Mouse (Mus musculus) layer of hippocampus, adult 8-10 months (tissue): ENCODE measurements around the gene Dis3l2. TPM values are rescaled to one million over a fixed set of nuclear protein-coding genes. Genes with fewer than 3 reads are reported as not detected.

Source experiments
- DNase-seq, 2 experiments: peaks; one replicate each; pipeline ENCODE4 v3.0.0; 2022; ENCODE audit warnings: low spot score in 2 of 2
- total RNA-seq, 4 experiments: library from RNA; stranded (reverse); gene quantifications; 2 replicates each; pipeline ENCODE4 v1.2.4; 2022

Dis3l2 gene
- total RNA-seq, 4 experiments from 2014 or later: 25.6 to 31.1 (median 27.2) TPM

DNA sequence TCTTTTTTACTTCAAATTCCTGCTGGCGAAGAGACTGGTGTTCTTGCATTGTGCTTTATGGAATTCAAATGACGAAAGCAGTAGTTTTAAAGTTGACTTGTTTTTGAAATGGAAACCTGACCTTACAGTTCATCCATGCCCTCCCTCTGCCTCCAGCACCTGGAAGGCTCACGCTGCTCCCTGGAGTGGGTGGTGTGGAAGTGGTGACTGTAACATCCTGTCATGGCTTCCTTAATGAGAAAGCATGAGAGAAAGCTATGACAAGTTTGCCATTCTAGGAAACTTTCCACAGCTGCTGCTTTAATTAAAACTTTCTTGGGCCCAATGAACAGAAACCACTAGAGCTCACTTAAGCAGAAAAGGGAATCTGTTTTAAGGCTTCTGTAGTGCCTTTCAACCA lies 210.3 kb downstream of the Dis3l2 start:
- no peak for DNase-seq

DNA sequence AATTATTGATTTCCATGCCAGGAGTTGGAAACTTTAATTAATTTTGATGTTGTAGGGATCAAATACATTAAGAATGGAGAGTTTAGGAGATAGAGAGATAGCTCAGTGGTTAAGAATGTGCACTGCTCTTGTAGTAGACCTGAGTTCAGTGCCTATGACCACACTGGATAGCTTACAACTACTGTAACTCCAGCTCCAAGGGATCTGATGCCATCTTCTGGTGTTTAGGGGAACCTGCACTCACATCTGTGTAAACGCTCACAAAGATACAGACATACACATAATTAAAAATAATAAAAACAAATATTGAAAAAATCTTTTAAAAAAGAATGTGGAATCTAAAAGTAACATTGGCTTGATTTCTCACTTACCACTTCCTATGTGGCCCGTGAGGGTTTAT lies 211.1 kb downstream of the Dis3l2 start:
- DNase-seq: no peak

DNA sequence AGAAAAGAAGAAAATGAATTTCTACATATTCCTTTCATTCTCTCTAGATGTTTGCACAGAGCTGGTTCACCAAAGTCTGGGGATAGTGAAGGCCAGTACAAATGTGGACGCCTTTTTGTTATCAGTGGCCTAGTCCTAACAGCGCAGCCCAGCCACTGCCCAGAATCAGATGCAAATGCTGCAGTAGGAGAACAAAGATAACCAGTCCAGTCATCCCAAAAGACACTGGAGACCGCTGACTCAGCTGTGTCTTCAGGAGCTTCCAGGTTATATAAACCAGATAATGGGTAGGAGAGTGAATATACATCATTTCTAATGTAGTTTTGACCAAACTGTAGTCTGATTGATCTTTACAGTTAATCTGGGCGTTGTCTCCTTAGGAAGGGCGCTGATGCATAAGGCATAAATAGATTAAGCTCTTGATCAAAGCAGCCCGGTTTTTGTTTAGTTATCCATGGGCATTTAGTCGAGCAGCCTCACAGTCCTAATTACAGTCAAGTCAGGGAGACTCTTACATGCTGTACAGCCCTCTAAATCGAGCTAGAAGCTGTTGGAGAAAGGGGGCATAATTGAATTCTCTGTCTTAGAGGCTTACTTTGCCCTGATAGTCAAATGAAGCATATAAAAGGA lies 212.9 kb downstream of the Dis3l2 start:
- DNase-seq: no peak

DNA sequence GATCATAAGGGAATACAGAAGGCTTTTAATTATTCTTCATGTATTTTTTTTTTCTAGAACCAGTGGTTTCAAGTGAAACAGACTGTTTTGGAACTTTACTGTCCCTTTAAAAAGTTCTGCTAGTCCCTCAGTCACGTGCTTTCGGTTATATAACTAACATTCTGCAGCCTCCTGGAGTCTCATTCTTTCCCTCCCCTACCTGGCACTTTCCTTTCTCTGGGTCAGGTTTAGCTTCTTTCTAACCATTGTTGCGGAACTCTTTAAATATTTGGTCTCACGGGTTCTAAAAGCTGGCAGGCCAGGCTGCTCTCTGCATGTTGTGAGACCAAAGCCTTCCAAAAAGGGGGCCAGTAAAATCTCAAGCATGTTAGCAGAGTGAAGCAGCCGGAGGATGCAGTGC lies 222.2 kb downstream of the Dis3l2 start:
- DNase-seq: no peak

DNA sequence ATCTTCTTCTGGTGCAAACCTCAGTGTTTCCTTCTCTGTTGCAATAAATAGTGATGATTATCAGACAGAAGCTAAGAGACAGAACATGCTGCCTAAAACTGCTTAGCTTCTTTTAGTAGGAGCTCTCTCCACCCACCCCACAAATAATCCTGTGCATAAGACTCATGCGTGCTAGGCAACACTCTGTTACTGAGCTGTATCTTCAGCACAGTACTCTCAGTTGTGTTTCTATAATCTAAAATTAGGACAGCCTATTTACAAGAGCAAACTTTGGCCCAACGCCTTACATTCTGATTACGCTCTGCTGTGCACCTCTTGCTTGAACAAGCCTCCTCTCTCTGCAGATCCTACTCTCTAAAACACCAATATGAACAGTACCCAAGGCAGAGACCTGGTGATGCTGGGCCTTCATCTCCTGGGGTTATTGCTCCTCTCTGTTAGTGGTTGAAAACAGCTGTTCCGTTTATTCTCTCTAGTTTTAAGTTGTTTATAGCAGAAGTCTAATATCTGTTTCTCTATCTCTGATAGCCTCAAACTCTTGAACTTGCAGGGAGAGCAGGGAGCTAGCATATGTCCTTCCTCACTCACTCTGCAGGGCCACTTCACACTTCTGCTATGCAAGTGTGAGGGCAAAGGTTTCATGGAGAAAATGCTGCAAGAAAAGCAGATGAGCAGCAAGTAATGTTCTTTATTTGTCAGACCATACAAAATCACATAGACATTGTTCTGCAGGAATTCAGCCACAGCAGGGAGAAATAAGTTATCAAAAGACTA lies 228.2 kb downstream of the Dis3l2 start:
- peak; percentile 56 to 65 for DNase-seq

DNA sequence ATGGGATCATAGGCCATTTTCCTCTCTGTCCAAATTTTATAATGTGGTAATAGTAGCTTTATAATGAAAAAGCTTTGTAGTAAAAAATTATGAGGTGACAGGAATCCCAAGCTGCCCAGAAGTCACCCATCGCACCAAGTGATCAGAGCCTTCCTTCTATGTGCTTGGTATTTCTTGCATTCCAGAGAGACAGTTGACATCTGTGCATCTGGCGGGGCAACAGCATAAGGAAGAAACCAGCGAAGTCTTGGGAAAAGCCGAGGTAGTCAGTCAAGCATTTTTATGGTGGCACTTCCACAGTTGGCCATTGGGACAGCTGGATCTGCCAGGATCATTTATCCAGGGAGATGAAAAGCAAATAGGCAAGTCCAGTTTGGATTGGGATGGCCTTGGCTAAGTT lies 229.2 kb downstream of the Dis3l2 start:
- no peak for DNase-seq

DNA sequence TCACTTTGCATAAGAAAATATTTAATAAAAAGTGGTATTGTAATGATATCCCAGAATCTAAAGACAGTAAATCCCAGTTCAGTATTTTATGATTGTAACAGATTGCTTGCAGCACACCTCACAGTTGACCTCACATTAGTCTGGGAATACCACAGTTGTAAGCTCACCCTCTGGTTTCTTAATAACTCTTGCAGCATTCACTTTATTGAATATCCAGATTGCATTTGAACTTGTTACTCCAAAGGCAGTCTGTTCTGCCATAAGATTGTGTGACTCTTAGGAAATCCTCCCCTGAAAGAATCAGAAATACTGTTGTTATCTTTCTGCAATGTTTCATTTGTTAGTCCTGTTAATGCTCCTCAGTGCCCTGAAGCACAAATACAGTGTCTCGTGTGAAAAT lies 230.0 kb downstream of the Dis3l2 start:
- DNase-seq: no peak

DNA sequence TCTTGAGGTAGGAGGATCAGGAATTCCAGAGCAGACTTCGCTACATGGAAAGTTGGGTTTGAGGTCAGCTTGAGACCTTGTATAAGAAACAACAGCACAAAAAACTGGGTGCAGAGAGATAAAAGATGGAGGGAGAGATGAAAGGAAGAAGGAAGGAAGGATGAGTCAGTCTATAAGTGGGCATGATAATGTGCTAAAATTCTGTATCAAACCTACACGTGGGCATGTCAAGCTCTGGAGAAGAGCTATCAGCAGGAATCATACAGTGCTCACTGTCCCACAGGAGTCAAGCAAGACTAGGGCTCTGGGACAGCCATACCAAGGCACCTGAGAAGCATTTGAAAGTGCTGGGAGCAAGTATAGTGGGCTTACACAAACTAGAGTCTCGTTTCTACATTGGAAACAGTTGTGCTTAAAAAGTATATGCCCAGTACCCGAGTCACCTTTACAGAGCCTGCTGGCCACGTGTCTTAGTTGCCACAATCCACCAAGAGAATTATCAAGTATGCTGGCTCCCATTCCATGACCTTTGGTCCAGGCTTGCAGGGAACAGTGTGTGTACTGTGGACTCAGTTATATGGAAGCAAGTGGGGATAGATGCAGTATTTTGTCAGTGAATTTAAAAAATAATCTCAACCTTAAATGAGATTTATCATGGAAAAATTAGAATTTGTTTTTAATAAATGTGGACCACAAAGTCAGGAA lies 248.0 kb downstream of the Dis3l2 start:
- DNase-seq: no peak

DNA sequence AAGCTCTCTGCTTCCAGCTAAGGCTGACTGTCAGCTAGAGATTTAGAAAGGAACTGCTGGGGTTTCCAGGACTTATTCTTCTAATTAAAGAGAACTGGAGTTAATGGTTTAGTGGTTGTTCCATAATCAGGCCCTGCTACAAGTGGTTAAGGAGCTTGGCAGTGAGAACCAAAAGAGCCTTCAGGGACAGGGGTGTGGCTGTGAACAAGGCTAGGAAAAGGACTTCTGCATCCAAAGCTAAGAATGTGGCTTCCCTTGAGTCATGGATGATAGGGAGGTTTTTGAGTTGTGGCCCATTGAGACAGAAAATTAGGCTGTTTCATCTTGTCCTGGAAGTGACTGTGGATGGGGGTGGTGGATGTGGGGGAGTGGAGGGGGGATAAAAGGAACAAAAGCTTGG lies 252.2 kb downstream of the Dis3l2 start:
- DNase-seq: no peak

DNA sequence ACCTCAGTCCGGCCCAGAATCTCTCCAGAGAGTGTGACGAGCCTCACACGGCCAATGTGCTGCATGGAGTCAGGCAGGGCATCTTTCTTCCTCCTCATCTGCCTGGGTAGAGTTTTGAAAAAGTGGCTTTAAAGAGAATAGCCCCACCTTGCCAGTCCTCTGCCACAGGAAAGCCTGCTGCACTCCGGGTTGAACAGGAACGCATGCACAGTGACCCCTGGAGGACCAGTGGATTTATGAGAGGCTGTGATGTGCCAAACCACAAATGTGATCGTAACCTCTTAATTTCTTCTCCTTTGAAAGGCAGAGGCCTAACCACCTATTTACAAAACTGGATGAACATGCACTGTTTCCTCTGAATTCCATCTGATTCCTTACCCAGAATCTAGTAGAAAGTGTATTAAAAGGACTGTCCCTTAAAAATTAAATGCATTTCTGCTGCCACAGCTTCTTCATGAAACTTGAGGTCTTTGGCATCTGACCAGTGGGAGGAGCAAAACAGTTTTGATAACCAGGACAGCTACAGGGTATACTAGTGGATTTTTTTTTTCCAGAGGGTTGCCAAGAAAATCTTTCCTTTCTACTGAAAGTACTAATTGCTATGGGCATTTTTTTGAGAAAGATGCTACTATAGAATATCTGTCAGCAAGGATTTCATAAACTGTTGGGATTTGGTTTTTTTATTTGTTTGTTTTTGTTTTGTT lies 264.8 kb downstream of the Dis3l2 start:
- DNase-seq: no peak

DNA sequence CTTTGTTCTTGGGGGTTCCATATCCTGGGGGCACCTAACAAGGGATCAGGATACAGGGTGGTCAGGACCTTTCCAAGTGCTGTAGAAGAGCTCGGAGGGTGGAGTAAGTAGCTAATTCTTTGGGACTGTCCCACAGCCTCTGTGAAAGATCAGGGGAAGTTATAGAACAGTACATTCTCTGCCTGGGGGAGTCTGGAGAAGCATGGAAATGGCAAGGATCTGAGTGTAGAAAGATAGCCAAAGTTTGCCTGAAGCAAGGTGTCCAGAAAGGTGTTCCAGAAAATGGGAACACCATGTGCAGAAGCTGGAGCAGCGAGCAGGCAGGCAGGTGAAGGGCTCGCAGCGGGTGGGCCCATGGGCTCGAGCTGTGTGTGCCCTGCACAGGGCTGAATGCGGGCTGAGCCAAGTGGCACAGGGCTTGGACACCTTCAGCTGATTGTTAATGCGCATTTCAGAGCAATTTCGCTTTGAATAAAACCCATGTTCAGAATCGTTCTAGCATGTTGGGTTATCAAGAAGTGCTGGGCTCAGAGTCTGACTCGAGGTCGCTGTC lies 265.6 kb downstream of the Dis3l2 start:
- no peak for DNase-seq

DNA sequence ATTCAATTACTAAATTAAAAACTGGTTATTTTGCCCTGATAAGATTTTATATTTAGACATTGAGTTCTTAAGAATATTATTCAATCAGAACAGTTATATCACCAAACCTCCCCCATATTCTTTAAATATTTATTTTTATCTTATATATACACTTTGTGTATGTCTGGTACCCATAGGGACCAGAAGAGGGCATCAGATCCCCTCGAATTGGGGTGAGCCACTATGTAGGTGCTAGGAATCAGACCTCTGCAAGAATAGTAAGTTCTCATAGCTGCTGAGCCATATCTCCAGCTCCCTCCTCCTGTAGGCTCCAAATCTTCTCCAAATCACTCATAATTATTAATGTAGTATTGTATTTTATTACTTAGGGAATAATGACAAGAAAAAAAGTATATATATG lies 269.1 kb downstream of the Dis3l2 start:
- DNase-seq: no peak

DNA sequence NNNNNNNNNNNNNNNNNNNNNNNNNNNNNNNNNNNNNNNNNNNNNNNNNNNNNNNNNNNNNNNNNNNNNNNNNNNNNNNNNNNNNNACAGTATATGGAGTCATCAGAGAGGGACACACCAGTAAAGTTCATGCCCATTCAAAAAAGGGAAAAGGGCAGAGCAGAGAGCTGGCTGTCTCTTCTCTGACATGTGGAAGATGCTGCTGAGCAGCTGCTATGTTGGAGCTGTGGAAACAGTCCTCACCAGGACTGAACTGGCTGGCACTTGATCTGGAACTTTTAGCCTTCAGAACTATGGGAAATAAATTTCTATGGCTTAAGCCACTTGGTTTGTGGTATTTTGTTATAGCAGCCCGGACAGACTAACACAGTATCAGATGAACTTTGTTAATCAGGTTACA lies 273.4 kb downstream of the Dis3l2 start:
- DNase-seq: no peak

DNA sequence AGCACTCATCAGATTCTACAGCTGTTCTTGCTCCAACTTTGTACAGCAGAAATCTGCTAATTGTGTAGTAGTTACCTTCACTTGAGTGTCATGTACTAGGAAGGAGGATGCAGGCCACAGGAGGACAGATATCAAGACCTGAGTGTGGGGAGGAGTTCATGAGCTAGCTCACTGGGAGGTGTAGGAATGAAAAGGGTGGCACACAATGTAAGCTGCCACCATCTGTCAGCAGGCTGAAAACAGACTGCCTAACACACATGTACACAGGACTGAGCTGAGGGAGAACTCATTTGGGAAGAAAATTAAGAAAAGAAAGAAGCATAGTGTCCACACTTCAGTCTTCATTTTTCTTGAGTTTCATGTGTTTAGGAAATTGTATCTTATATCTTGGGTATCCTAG lies 282.8 kb downstream of the Dis3l2 start:
- DNase-seq: peak in 1 of 2 experiments; percentile 40

DNA sequence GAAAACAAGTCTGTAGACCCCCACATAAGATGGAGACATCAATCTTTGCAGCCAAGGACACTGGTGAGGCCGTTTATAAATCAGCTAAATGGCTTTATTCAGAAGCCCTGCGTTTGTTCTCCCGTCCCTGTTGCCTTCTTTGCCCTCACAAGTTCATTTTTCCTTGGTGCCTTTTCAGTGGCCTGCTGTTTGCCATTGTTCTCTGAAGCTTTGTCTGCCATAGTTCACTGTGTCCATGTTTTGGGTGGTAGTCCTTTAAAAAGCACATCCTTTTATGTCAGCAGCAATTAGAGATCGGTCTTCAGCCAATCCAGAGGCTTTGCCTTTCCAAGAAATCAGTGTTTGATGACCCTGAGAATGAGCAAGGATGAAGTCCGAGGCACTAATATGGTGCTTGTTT lies 289.2 kb downstream of the Dis3l2 start:
- DNase-seq: no peak

DNA sequence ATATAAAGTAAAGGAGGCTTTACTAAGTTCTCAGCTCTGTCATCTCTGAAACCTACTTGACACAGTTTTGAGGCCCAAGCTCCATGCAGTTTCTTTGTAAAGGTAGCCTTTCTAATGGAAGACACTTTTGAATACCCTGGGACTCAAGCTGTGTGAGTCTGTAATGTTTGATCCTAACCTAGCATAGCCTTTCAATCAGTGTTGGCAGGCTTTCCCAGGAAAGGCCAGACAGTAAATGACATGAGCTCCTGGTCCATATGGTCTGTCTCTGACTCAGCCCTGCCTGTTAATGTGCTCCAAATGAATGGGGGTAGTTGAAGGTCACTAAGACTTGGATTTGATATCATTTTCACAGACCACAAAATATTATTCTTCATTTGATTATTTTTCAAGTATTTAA lies 290.4 kb downstream of the Dis3l2 start:
- no peak for DNase-seq

DNA sequence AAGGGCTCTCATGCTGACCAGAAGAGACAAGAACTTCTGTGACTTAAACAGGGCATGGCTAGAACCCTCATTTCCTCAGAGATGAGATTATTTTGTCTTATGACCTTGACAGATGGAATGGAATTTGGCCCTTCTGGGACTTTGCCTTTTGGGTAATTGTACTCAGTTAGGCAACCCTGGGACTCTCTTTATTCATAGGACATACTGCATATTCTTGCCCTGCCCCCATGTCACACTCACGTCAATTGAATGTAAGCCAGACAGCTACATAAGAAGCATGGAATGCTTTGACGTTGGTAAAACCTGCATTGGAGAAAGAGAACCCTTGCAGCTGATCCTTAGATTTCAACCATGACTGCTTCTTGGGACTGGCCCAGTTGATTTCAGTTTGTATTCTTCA lies 294.4 kb downstream of the Dis3l2 start:
- no peak for DNase-seq

DNA sequence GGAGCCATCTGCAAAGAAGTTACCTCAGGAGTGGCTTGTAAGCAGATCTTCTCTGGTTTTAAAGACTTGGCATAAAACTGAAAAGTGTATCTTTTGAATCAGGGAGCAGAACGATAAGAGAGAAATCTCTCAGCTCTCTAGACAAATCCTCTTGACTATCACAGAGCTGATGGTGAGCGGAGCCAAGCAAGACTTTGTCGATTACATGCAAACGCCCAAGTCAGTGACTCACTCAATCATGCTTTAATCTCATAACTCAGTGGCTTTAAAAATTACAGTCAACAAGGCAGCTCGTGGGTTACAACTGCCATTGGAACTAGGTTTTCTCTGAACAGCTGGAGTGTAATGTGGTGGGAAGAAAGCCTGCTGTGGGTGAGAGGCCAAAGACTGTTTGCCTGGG lies 297.8 kb downstream of the Dis3l2 start:
- no peak for DNase-seq

DNA sequence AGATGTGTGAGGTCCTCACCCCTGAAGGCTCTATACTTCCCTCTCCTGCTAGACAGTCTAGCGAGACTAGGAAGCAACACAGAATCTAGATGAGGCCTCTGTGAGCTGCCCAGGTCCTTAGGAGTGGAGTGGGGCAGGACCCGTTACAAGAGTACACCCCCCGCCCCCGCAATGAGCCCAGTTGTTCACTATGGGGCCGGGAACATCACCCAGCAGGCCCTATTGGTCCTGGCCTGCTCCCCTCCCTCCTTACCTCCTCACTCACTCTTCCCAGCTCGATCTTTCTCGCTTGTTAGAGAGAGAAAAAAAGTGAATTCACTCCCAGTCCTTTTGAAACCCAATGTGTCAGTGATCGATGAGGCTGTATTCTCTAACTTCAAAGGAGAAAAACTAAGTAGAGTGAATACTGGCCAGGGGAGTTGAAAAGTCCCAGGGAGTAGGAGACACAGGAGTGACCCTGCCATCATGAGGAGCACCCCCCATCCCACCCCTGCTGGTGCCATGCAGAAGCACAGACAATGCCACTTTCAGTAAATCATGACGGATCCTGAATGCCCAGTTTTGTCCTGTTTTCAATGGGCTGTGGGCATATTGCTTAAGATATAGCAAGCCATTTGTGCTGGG lies 299.0 kb downstream of the Dis3l2 start:
- DNase-seq: no peak

DNA sequence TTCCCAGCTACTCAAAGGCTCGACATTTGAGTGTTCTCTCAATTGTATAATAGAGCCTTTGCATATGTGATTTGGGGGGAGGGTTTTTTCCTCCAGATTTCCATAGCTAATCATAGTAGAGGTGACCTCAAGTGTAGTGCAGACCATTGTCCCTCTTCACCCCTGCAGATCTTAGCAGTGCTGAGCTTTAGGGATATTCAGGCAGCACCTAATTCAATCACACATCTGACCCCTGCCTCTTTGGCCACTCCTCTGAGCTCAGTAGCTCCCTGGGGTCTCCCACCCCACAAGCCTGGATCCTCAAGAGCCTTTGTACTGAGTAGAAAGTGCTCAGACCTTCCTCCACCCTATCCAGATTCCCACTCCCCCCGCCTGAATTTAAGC lies 299.6 kb downstream of the Dis3l2 start:
- DNase-seq: no peak

DNA sequence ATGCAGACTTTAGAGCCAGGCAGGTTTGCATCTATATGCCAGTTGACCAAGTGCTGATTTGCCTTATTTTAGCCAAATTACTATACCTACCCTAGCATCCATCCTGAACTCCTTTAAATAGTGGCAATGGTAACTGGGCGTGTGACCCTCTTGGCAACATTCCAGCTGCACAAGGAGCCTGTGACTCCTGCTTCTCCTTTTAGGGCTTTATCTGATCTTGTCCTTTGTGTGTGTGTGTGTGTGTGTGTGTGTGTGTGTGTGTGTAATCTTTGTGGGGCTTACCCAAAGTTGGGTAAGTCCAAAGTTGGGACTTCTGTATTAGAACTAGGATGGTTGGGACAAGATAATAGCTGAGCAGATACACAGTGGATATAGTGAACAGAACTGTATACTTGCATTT lies 302.8 kb downstream of the Dis3l2 start:
- DNase-seq: no peak
